Mouse (Mus musculus): ENCODE results near the gene Zmym3.
A peak's percentile ranks its signal among the peaks of the same experiment; 100 is the strongest.

The Zmym3 gene

DNA sequence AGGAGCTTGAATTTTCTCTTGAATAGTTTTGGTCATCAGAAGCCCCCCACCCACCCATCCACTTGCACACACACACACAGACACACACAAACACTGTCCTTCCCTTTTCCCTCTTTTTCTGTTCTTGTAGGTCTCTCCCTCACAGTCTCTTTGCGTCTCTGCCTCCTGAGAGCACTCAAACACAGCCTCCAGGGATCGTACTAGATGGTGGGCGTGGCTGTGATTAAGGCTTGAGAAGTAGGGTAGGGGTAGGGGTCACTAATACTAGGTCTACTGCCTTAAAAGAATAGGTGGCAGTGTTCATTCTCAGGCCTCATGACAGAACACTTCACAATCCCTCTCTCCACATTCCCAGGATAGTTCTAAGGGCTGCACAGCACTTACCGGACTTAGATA, at the start of gene Zmym3:
Gene Zmym3, minus strand, starts transcription at position 150 of the 396 bp plus-strand sequence.
- no peak for DNase-seq (ENCODE audit: low spot score in 2 of 2)

DNA sequence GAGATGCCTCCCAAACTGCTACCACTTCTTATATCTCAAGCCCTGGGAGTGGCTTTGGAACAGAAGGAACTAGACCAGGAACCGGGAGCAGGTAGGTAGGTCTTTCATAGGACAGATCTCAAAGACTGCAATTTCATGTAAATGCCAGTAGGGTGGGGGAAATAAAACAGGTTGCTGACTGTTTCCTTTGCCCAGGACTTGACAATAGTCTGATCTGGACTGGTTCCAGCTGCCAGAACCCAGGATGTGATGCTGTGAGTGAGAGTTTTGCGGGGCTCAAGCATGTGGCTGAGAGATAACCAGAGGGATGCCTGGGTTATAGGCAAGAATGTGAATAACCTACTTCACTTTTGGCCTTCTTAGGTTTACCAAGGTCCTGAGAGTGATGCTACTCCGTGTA, 30.9 kb upstream of the Zmym3 start:
- DNase-seq (ENCODE audit: low spot score in 2 of 2) = no peak

DNA sequence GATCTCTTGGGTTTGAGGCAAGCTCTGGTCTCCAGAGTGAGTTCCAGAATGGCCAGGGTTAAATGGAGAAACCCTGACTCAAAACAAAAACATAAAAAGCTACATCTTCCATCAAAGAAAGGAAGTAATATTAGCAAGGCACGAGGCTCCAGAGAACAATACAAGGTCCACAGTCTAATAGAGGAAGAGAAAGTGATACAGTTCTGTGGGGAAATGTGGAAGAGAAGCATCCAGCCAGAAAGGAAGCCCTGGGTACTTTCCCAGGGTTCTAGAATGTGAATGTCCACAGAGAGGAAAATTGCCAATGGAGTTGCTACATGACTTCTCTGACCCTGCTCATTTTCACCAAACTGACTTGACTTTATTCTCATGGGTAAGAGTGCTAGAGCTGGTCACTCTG, 30.5 kb upstream of the Zmym3 start:
- no peak for DNase-seq (ENCODE audit: low spot score in 2 of 2)

DNA sequence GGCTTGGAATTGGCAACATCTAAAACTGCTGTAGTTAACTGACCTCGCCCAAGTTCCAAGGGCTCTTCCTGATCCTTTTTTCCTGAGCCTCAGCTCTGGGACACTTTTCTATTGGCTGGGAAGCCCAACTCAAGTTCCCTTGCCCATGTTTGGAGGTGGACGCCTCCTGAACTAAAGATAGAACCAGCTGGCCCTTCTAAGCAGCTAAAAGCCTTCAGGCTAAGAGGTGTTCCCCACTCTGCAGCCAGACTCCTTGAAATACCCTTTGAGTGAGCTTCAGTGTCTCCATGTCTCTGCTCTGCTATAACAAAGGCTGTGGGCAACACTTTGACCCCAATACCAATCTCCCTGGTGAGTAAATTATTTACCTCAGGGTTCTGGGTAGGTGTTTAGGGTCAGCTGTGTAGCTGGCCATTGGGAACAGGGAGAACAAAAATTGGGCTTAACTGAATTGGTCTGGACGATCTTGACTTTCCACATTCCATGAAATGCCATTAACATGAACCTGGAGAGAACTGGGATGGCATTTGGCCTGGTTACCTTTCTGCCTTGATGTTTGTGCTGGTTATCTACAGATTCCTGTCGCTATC, 28.3 kb upstream of the Zmym3 start, which contains the start of gene Itgb1bp2:
Gene Itgb1bp2, plus strand, starts transcription at position 203 of the 590 bp plus-strand sequence.
- DNase-seq (ENCODE audit: low spot score in 2 of 2) = no peak

DNA sequence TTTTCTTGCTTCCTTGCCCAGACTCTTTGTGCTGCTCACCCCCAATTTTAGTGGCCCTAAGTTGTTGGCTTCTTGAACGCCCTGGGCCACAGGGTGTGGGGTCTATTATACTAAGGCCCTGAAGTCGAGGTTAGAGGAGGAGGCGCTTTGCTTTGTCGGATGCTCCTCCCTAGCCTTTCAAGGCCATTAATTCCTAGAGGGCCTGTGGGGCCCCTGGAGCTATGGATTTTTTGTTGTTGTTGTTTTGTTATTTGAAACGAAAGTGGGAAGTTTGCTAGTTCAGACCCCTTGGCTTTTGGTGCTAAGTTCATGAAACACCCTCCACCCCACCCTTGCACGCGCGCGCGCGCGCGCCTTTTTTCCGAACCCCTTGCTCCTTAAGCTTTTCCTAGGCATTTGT, 9.3 kb upstream of the Zmym3 start:
- no peak for DNase-seq (ENCODE audit: low spot score in 2 of 2)

DNA sequence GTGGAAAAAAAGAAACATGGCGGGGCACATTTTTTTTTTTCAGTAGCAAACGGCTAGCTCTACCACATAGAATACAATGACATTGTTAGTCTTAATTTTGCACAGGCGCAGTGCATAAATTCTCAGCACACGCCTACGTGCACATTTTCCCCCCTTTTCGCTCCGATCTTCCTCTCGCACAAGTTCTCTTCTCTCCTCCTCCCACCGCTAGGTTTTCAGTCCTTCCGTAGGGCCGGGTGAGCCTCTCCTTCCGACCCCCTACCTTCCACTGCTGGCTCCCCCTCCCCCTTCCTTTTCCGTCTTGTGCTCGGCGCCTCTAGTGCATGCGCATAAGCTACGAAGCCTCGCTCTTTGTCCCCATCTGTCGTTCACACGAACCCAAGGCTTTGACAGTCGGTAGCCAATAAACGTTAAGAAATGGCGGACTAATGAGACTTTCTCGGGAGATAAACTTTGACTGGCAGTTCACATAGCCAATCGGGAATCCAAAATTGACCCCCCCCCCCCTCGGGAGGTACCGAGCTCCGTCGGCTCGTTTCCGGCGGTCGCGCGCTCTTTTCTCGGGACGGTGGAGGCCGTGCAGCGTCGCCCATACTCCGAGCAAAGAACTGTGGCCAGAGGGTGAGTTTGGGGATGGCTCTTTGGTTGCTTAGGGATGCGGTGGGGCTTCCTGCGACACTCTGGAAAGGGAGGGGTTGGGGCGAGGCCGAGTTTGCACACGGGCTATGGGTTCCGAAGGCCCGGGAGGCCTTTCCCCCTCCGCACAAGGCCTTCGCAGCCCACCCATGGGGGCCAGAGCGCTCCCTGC, 8.7 kb upstream of the Zmym3 start, which contains the start of gene Nono:
Gene Nono, plus strand, starts transcription at position 177 of the 808 bp plus-strand sequence.
- peak; percentile 67 to 86 for DNase-seq (ENCODE audit: low spot score in 2 of 2)

DNA sequence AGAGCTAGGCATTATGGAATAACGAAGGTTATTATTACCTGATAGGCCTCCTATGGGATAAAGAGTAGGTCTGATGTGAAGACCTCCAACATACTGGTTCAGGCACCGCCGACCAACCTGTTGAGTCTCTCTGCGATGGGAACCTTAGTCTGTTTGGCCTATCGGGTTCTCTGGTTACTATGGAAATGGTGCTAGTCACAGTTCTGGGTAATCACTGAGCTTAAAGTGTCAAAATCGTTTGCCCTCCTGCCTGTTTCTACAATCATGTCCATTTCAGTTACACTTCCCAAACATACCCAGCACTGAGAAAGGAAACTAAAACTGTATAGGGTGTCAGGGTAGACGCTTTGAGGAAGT, 8.1 kb upstream of the Zmym3 start:
- DNase-seq (ENCODE audit: low spot score in 2 of 2) = no peak

DNA sequence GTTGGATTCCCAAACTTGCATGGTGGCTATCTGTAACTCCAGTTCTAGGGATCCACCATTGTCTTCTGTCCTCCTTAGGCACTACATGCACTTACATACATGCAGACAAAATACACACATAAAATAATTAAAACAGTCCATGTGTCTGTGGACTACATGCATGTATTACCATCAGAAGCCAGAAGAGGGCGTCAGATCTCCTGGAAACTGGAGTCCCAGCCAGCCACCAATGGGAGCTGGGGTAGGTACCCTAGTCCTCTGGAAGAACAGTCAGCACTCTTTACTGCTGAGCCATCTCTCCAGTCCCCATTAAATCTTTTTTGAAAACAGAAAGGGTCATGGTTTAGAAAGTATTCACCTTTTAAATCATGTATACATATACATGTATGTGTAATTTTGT, 7.1 kb upstream of the Zmym3 start:
- DNase-seq (ENCODE audit: low spot score in 2 of 2) = no peak

DNA sequence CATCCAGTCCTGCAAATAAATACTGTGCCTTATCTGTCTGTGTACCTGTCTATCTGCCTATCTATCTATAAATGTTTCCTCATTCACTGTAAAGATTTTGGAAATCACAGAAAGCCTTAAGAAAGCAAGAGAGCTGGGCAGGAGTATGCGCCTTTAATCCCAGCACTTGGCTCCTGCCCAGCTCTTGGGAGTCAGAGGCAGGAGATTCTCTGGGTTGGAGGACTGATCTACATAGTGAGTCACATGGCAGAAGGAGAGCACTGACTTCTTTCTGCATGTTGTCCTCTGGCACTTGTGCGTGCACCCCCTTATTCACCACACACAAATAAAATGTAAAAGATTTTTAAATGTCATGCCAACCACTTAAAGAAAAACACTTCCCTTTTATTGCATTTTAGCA, 2.8 kb upstream of the Zmym3 start:
- DNase-seq (ENCODE audit: low spot score in 2 of 2) = no peak

DNA sequence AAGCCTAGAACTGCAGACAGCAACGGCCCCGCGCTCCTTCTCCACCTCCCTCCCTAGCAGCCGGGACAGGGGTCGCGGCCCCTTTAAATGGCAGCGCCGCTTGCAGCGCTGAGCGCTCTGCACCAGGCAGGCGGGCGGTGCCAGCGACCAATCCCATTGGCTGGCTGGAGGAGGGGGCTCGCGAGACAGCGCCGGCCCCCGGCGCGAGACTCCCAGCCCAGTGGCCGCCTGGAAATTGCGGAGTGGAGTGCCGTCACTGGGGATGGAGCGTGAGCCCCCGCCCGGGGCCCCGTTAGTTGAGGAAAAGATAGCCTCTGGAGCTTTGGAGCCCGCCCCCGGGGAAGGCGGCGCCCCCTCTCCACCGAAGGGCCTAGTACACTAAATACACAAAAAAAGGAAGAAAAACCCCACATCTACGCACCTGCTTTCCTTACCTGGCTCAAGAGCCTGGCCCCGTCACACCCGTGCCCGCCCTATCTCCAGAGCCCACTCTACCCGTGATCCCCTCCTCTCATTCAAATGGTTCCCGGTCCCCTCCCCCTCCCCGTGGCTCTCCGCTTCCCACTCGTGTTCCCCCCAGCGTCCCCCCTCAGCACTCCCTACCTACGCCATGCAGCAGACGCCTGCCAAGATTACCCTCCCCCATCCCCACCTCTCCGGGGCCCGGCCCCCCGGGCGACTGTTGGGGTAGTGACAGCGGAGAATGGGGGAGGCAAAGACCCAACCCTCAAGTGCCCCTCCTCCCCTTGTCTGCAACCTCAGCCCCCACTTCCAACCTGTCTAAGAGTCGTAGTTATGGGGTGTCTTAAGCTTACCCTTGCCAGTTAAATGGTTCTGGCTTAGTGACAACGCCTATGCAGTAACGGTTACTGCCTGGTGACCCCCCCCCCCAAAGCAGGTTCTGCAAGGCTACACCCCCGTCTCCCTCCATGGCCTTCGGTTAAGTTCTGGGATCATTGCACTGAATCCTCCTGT, 637 bp downstream of the Zmym3 start:
- peak; percentile 78 to 79 for DNase-seq (ENCODE audit: low spot score in 2 of 2)

DNA sequence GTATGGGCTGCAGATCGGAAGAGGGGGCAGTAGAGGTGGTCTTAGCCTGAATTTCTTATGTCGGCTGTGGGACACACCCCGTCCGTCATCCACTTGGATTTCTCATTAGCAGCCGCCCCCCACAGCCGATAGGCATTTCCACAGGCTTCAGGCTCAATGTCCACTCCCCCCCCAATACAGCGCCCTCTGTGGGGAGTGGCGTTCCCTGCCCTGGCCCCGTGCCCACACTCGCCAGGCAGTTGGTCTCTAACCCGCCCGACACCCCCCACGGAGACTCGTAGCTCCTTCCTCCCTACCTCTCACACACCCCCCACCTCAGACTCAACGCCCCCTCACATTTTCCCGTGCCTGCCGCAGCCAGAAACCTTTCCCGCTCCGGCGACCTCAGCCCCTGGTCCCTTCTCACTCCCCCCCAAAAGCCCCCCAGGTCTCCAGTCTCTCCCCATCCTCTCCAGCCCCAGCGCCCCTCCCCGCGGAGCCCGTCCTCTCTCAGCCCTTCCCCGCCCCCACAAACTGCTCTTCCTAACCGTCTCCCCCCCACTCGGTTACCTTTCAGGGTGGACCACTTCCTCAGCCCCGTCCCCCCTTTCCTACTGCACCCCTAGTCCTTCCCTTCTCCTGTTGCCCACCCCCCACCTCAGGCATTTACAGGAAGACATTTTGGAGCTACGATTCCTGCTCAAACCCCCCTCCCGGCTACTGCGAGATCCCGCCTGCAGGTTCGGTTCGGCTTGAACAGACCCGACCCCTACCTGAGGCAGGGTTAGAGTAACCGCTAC, 1.5 kb downstream of the Zmym3 start:
- peak in 1 of 2 experiments; percentile 23 for DNase-seq (ENCODE audit: low spot score in 2 of 2)

DNA sequence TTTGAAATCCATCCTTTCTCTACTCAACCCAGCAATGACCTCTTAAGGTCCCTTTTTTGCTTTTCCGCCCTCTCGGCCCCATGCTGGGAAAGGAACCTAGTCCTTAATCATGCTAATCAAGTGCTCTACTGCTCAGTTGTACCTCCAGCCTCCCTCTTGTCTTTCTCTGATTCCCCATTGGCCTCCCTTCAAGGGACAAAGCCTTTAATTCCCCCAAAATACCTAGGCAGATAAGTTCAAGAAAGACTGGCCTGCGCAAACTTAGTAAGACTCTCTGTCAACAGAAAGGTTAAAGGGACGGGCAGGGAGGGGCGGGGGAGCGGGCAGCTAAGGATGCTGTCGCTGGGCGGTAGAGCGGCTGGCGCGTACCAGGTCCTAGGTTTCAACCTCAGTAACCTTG, 24.2 kb downstream of the Zmym3 start:
- no peak for DNase-seq (ENCODE audit: low spot score in 2 of 2)

DNA sequence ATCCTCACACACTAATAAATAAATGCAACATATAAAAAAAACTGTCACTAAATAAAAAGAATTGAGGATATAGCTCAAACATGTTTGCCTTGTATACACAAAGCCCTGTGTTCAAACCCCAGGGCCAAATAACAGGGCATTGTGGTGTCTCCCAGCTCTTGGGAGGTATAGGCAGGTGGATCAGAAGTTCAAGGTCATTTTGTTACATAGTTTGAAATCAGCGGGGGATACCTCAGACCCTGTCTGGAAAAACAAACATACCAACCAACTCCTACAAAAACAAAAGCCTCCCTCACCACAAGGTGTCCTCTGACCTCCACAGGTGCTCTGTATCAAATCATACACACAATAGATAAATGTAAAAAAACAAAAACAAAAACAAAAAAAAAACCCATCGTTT, 26.3 kb downstream of the Zmym3 start:
- DNase-seq (ENCODE audit: low spot score in 2 of 2) = no peak

DNA sequence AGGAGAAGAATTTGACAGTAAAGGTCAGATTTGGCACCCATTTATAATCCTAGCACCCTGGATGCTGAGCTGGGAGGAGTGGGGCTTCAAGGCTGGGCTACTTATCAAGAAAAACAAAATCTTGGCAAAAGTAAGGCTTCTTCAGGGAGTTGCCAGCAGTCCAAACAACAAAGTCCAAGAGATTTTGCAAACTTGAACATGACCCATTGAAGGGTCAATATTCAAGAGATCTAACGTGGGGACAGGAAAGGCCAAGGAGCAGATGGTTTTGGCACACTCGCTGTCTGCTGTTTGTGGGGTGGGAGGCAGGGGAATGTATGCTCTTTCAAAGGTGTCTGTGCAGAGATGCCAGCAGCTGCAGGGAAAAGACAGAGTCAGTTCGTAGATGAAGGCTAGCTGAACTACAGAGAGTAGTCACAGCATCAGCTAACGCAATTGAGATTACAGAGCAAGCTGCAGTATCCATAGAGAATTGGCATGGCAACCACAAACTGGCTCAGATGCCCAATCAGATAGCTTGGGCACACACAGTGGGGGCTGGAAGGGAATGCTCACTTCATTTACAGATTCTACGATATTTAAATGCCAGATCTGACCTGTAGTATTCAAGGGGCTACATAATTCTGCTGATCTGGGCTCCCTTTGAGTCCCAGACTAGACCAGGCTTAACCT, 31.6 kb downstream of the Zmym3 start:
- DNase-seq (ENCODE audit: low spot score in 2 of 2) = no peak

DNA sequence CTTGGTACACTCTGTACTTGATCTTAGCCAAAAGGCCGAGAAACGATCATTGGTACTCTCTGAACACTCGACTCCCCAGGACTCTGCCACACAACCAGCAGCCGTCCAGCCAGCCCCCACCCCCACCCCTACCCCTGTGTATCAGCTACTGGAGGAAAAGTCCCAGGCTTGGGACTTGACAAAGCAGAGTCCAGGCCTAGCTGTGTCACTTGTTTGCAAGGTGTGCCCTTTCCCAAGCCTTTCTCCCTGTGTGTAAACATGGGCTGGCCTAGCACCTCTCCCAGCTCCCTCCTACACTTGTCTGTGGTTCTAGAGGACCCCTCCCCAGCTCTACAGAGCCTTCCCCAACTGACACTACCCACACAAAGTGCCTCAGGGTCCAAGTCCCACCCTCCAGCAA, 34.4 kb downstream of the Zmym3 start:
- DNase-seq (ENCODE audit: low spot score in 2 of 2) = no peak

DNA sequence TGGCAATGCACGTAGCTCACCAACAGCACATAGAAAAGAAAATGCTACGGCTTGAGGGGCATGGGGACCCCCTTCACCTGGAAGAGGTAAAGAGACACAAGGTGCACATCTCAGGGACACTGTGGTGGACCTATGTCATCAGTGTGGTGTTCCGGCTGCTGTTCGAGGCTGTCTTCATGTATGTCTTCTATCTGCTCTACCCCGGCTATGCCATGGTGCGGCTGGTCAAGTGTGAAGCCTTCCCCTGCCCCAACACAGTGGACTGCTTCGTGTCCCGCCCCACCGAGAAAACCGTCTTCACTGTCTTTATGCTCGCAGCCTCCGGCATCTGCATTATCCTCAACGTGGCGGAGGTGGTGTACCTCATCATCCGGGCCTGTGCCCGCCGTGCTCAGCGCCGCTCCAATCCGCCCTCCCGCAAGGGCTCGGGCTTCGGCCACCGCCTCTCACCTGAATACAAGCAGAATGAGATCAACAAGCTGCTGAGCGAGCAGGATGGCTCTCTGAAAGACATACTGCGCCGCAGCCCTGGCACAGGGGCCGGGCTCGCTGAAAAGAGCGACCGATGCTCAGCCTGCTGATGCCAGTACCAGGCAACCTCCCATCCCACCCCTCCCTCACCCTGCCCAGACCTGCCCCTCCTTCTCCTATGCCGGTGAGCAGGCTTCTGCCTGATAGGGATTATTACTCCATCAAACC, 36.1 kb downstream of the Zmym3 start:
- DNase-seq (ENCODE audit: low spot score in 2 of 2) = no peak

DNA sequence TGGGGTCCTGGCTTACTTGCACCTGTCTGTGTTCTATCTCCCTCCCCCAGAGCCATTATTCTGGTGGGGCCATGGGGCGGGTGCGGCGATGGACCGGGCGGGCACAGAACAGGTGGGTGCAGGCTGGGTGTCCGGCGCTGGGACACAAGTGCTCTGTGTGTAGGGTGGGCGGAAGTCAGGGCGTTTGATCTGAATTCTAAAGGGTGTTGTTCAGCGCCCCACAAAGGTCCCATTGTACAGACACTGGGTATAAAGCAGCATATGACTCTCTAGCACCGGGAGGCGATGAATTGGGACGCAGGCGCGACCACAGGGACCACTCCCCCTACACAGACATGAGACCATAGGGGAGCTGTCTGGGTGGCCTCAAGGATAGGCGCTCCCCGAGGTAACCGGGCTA, 37.2 kb downstream of the Zmym3 start:
- no peak for DNase-seq (ENCODE audit: low spot score in 2 of 2)

DNA sequence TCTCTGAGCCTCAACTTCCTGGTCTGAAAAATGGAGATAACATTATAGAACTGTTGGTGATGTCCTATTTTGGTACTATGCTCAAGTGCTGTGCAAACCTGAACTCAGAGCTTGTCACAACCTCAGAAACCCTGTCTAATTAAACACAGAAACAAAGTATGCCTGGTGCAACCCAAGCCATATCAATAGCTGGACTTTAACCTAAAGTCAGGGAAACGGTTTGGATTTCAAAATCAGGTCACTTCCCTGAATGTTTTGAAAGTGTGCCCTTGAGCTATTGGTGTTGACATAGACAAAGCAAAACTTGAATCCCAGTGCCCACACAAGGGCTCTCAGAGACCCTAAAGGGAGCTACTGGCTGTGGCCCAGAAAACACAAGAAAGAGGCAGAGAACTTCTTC, 40.9 kb downstream of the Zmym3 start:
- DNase-seq (ENCODE audit: low spot score in 2 of 2) = no peak

DNA sequence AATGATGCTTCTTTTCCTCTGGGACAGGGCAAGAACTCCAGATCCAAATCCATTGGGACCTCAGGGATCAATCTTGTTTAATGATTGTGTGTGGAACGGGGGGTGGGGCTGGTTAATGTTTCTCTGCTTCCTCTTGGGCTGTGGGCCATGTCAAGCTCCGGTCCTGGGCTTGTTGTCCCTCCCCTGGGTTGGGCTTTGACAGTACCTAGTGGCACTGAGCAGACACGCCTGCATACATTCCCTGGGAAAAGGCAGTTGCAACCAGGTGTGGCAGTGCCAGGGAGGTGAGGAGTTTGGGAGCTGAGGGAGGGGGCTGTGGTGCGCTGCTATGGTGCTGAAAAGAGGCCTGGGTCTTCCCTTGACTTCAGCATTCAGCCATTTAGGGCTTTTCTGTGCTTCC, 43.6 kb downstream of the Zmym3 start:
- no peak for DNase-seq (ENCODE audit: low spot score in 2 of 2)

DNA sequence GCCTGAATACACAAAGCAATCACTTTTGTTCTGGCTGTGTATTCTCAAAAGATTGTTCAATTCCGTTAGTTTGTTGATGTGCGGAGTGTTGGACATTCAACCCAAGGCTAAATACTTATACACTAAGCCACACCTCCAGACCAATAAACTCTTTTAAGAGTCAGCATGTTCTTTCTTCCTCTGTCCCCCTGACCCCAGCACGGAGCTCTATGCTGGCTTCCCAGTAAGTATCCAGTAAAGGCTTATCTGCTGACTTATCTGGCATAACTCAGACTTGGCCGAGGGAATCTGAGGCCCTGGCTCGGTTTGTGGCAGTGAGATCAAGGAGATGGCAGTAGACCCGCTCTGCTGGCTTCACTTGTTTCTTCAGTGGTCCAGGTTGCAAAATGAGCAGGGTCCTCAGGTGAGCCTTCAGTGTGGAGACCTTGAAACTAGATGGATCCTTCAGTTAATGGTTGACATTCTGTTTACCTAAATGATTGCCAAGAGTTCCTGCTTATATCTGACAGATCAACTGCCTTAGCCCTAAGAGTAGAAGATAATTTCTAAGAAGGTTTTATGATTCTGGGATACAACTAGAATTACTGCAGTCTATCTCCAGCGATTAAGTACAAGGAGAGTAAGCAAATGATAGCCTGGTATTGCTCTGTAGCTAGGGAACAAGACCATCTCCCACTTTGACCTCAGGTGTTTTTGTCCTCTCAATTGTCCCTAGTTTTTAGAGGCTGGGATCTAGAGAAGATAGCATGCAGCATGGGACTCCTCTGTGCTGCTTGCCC, 44.3 kb downstream of the Zmym3 start, which contains the start of gene Gjb1:
Gene Gjb1, plus strand, starts transcription at position 189 of the 779 bp plus-strand sequence.
- DNase-seq (ENCODE audit: low spot score in 2 of 2) = no peak
